8 mouse cellular contexts compared by ENCODE assay signal in genomic region chr3:38283687-38284124, GRCm38 (mm10).
DNase-seq lines count a peak whose midpoint lies in the region; ATAC-seq lines count a peak whose summit lies in the region.

No protein-coding gene starts in this region.

- H3K9me3 ChIP-seq in intestine, embryonic 15.5 days: no peaks in the 10 kb centered on the region

- no peaks in the 10 kb centered on the region for H3K27me3 ChIP-seq in intestine, embryonic 15.5 days (replicated peaks)

- no peak overlapping the region for H3K9ac ChIP-seq in intestine, embryonic 15.5 days

- no peaks in the 10 kb centered on the region for H3K36me3 ChIP-seq in intestine, embryonic 15.5 days

- 27% methylated on average over 11 of the region's 11 CpGs for WGBS in intestine, embryonic 15.5 days

- H3K4me2 ChIP-seq in intestine, embryonic 15.5 days (replicated peaks): peak overlapping the region; percentile 15; the same call in 1 of the 2 replicates

- H3K4me3 ChIP-seq in brown adipose tissue, adult 24 weeks (ENCODE audit: insufficient read depth, low read depth, low read length): 0 out of 2 replicates have a peak overlapping the region, but pooled peaks have one; percentile 5
- no peak overlapping the region for H3K4me3 ChIP-seq in intestine, embryonic 15.5 days (replicated peaks)

- H3K4me1 ChIP-seq in brown adipose tissue, adult 24 weeks (ENCODE audit: control insufficient read depth, insufficient read depth, insufficient read length, low read length): peaks cover 11% of the 10 kb centered on the region; the same call in 1 of the 2 replicates
- H3K4me1 ChIP-seq in intestine, embryonic 15.5 days (replicated peaks): no peaks in the 10 kb centered on the region

- H3K27ac ChIP-seq in brown adipose tissue, adult 24 weeks (replicated peaks; ENCODE audit: low read depth, low read length): peak overlapping the region; percentile 76
- no peak overlapping the region for H3K27ac ChIP-seq in intestine, embryonic 15.5 days

- peak; percentile 41; the same call in 1 of the 2 replicates for ATAC-seq in intestine, embryonic 15.5 days

- peak; percentile 15 to 73 for DNase-seq in adrenal gland, adult (ENCODE audit: inconsistent age in 2 of 2, low spot score in 1 of 2)
- DNase-seq in adrenal gland, adult 18-20 months (ENCODE audit: low spot score in 2 of 2): no peak
- DNase-seq in lung, adult 18-20 months: peak; percentile 33 to 34
- DNase-seq in urinary bladder, postnatal 14 days (ENCODE audit: low spot score): peak; percentile 63
- no peak for DNase-seq in ovary, postnatal 14 days (ENCODE audit: low spot score)
- no peak for DNase-seq in cerebellum, adult 9-11 months

Comparison
In these comparisons a context has a peak if more than half of its experiments do, and no peak if none do; other contexts are left out.
1. DNase-seq: peak in adrenal gland, adult (2 of 2), lung, adult 18-20 months (2 of 2) and urinary bladder, postnatal 14 days (single experiment); none in adrenal gland, adult 18-20 months (0 of 2), ovary, postnatal 14 days (single experiment) and cerebellum, adult 9-11 months (single experiment).